Mouse (Mus musculus) cortical plate, adult 2 months (tissue): Measurements from ENCODE around the gene Padi4.

ENCODE experiments used
- CTCF ChIP-seq: fragments of 200-500 bp; IDR thresholded peaks from 2 replicates; pipeline ENCODE4 v1.5.1; 2011; ENCODE audit warnings: mild to moderate bottlenecking, control low read depth, low read length; ENCODE audit not compliant: insufficient read depth; ENCODE audit errors: extremely low read depth
- POLR2A ChIP-seq: fragments of 200-500 bp; IDR thresholded peaks from 2 replicates; pipeline ENCODE4 v1.6.1; 2011; ENCODE audit warnings: mild to moderate bottlenecking, low read length, control low read depth; ENCODE audit not compliant: insufficient read depth; ENCODE audit errors: extremely low read depth

DNA sequence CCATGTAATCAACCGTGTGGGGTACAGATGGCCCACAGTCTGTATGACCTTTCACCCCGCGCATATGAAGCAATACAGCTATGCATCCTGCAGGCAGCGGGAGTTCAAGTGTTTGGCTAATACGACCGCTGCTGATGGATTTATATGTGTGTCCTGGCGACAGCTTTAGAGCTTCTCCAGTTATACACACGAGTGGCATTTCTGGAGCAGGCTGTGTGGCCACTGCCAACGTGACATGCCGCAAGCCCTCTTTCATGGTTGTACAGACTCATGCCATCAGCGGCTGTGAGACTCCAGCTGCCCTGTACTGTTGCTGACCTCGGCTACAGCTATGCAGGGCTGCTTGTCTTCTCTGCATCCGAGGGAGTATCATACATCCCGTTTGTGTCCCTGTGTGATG, 6.5 kb upstream of the Padi4 start:
- TF ChIP-seq CTCF = no peak
- TF ChIP-seq POLR2A = no peak
